Mouse (Mus musculus) CH12F3 (cell line): Measurements from ENCODE around the gene Esp18.

ENCODE experiments used
- in situ Hi-C: fragments of 300-500 bp; cut with MboI; formaldehyde crosslinking; loops from 2 replicates; pipeline ENCODE4 v1.14.3; 2020; ENCODE audit warnings: low sequenced_read_pairs

The Esp18 gene

GRCm38 (mm10) chr17:39406059-39406458 lies at the start of gene Esp18:
Gene Esp18 (plus strand): TSS chr17:39406359.
- in situ Hi-C loops, result no loop called here

- in situ Hi-C loops, result no loop called here
Observed at GRCm38 (mm10) chr17:39363316-39363715, 42.8 kb upstream of the Esp18 start.
